Mouse (Mus musculus): ENCODE data around the gene Hid1. TPM values are rescaled to one million over a fixed set of nuclear protein-coding genes. Genes with fewer than 3 reads are reported as not detected.

The Hid1 gene
- polyA plus RNA-seq, 1 experiment, result not detected

DNA sequence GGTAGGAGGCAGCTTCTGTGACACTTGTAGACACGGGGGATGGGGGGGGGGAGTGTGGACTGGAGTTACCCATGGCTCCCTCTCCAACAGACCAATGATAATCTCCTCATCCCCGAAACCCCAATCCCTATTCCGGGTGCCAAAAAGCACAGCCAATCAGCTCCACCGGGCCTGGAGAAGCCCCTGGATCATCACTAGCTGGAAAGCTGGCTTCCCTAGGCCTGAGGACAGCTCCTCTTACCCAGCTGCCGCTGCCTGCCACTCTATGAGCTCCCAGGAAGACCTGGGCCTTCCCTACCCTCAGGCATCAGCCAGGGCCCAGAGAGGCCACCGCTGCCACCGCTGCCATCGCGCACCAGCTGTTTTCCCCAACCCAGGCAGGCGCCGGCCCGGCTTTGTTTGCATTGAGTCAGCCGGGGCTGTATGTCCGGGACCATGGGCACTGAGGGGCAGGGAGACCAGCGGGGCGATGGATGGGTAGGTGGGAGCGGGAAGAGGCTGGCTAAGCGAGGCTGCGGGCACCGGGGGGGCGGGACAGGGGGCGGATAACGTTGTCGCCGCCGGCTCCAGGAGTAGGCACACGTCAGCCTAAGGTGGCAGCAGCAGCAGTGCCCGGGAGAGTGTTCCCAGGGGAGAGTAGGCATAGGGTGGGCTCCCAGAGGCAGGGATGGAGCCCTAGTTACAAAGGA, 706 bp downstream of the Hid1 start:
- Histone ChIP-seq H3K4me3 (replicated peaks) (peak overlapping the region; percentile 40), H3K9me3 (ENCODE audit: control insufficient read depth, low read length) (no peaks in the 10 kb centered on the region), H3K4me1 (ENCODE audit: control insufficient read depth) (peaks cover 10% of the 10 kb centered on the region), H3K27me3 (ENCODE audit: control insufficient read depth) (peaks cover 71% of the 10 kb centered on the region), H3K36me3 (ENCODE audit: control insufficient read depth) (no peaks in the 10 kb centered on the region)
- TF ChIP-seq TAL1 (IDR thresholded peaks at IDR 0.05; ENCODE audit: low read length) (no peak), GATA1 (IDR thresholded peaks at IDR 0.05; ENCODE audit: low read length) (no peak)

DNA sequence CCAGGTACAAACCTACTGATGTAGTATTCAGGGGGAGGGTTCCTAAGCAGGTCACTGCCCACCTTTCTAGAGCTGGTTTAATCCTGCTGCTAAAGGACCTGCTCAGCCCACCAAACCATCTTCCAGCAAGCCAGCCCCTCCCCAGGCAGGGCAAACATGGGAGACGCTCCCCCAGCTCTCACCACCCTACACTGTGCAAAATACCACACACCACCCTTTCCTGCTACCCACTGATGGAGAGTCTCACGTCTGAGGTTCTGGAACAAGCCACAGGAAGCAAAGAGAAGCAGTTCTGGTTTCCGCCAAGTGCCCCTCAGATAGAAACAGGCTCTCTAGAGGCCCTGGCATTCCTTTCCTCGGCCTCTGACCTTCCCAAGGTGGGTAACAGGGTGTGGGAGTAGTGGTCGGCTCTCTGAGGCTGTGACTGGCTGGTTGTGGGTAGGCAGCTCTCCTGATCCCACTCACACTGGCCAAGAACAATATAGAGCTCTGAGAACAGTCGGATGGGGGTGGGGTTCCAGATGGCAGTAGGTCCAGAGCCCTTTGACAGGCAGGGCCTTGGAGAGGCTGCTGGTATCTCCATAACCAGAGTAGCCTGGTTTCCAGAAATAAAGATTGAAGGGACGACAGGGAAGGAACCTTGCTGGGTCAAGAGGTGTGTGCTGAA, 1.4 kb downstream of the Hid1 start:
- Histone ChIP-seq H3K27me3 (ENCODE audit: control insufficient read depth) (peaks cover 65% of the 10 kb centered on the region), H3K4me3 (replicated peaks) (no peak overlapping the region), H3K9me3 (ENCODE audit: control insufficient read depth, low read length) (no peaks in the 10 kb centered on the region), H3K4me1 (ENCODE audit: control insufficient read depth) (peaks cover 10% of the 10 kb centered on the region), H3K36me3 (ENCODE audit: control insufficient read depth) (no peaks in the 10 kb centered on the region)
- TF ChIP-seq GATA1 (IDR thresholded peaks at IDR 0.05; ENCODE audit: low read length), result no peak
- no peak for TF ChIP-seq TAL1 (IDR thresholded peaks at IDR 0.05; ENCODE audit: low read length)

DNA sequence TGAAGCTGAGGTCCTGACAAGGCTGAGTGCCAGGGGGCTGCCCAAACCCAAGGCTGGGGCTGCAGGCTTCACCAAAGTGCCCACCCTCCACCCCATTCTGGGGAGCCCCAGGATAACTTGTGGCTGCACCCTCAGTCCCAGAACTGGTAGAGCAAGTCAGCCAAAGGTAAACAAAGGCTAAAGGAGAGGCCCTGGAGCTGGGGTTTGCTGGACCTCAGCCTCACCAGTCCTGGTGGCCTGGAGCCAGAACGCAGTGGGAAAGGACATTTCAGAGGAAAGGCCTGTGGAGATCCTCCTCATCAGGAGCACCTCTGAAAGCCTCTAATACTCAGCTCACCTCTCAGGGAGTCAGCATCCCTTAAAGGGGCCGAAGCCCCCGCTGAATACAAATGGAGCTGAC, 3.4 kb downstream of the Hid1 start:
- H3K27me3 ChIP-seq (ENCODE audit: control insufficient read depth), result peaks cover 48% of the 10 kb centered on the region

DNA sequence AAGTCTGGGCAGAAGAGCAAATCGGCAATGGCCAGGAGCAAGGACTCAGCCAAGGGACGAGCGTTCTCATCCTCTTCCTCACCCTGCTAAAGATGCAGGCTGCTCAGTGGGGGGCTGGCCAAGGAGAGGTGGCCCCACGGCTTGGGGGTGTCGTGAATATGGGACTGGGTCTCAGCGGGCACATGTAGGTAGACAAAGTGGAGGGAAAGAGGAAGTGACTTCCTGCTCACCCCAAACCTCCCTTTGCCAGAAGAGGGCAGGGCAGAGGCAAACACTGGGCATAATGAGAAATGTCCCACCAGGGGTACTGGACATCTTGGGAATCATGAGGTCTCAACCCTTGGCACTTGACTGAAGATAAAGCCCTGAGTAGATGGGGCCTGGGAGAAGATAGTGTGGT, 7.8 kb downstream of the Hid1 start:
- Histone ChIP-seq H3K27me3 (ENCODE audit: control insufficient read depth) (peaks cover 14% of the 10 kb centered on the region), H3K36me3 (ENCODE audit: control insufficient read depth) (no peaks in the 10 kb centered on the region)

More for the DNA sequence above, 3.4 kb downstream of the Hid1 start:
- Histone ChIP-seq H3K4me3 (replicated peaks) (no peak overlapping the region), H3K9me3 (ENCODE audit: control insufficient read depth, low read length) (no peaks in the 10 kb centered on the region), H3K36me3 (ENCODE audit: control insufficient read depth) (no peaks in the 10 kb centered on the region), H3K4me1 (ENCODE audit: control insufficient read depth) (peaks cover 10% of the 10 kb centered on the region)
- TF ChIP-seq GATA1 (IDR thresholded peaks at IDR 0.05; ENCODE audit: low read length) (no peak), TAL1 (IDR thresholded peaks at IDR 0.05; ENCODE audit: low read length) (no peak)

DNA sequence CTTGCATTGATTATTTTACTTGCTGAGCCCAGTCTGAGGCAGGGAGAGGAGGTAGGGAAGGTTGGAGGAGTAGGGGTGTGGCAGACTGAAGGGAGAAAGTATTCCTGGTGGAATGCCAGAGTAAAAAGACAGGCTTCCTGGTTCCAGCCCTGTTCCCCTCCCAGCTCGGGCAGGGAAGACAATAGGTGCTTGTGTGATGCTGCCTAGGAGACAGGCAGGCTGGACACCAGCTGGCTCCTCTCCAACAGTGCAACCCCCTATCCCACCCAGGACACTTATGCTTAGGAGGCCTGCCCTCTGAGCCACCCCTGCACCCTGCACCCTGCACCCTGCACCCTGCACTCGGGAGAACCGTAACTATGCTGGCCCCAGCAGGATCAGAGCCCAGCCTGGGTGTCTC, 8.3 kb downstream of the Hid1 start:
- H3K9me3 ChIP-seq (ENCODE audit: control insufficient read depth, low read length), result no peaks in the 10 kb centered on the region
- H3K27me3 ChIP-seq (ENCODE audit: control insufficient read depth), result peaks cover 15% of the 10 kb centered on the region
- H3K4me1 ChIP-seq (ENCODE audit: control insufficient read depth), result peaks cover 2% of the 10 kb centered on the region; the same call in 1 of the 2 replicates
- TF ChIP-seq TAL1 (IDR thresholded peaks at IDR 0.05; ENCODE audit: low read length), result no peak
- TF ChIP-seq GATA1 (IDR thresholded peaks at IDR 0.05; ENCODE audit: low read length), result no peak
- no peaks in the 10 kb centered on the region for H3K36me3 ChIP-seq (ENCODE audit: control insufficient read depth)
- no peak overlapping the region for H3K4me3 ChIP-seq (replicated peaks)

More for the DNA sequence above, 7.8 kb downstream of the Hid1 start:
- no peaks in the 10 kb centered on the region for H3K9me3 ChIP-seq (ENCODE audit: control insufficient read depth, low read length)
- no peak overlapping the region for H3K4me3 ChIP-seq (replicated peaks)
- TF ChIP-seq TAL1 (IDR thresholded peaks at IDR 0.05; ENCODE audit: low read length) (no peak), GATA1 (IDR thresholded peaks at IDR 0.05; ENCODE audit: low read length) (no peak)
- H3K4me1 ChIP-seq (ENCODE audit: control insufficient read depth), result peaks cover 2% of the 10 kb centered on the region; the same call in 1 of the 2 replicates

DNA sequence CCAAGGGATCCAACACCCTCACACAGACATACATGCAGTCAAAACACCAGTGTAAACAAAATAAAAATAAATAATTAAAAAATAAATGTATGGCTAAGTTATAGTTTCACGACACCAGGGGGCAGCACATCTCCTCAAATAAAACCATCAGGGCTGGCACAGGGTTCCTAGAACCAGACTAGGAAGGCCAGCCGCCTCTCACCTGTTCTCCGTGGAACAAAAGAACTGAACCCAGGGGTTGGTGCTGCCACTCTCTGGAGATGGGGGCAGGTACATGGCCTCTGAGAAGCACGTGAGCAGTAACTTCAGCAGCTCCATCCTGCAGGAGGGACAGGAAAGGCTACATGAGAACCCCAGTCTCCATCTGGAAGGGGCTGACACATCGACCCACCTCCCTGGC, 9.1 kb downstream of the Hid1 start:
- Histone ChIP-seq H3K9me3 (ENCODE audit: control insufficient read depth, low read length) (no peaks in the 10 kb centered on the region), H3K4me3 (replicated peaks) (no peak overlapping the region), H3K36me3 (ENCODE audit: control insufficient read depth) (no peaks in the 10 kb centered on the region), H3K4me1 (ENCODE audit: control insufficient read depth) (peaks cover 2% of the 10 kb centered on the region; the same call in 1 of the 2 replicates), H3K27me3 (ENCODE audit: control insufficient read depth) (peaks cover 8% of the 10 kb centered on the region; the same call in 1 of the 2 replicates)
- TF ChIP-seq GATA1 (IDR thresholded peaks at IDR 0.05; ENCODE audit: low read length) (no peak), TAL1 (IDR thresholded peaks at IDR 0.05; ENCODE audit: low read length) (no peak)

DNA sequence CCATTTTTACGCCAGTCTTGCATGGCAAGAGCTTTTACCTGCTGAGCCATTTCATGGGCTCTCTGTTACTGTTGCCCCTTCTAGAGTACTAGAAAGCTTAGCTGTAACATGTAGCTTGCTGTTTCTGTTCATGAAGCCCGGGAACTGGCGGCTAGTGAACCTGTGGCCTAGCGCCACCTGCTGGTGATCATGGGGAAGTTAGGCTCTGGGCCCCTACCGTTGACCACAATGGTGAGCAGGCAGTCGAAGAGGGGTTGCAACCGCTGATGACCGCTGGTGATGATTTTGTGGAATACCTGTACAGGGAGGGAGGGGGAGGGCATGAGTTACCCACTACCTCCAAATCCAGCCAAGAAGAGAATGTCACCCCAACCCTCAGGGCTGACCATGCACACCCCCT, 13.4 kb downstream of the Hid1 start:
- TF ChIP-seq GATA1 (IDR thresholded peaks at IDR 0.05; ENCODE audit: low read length), result no peak
- H3K27me3 ChIP-seq (ENCODE audit: control insufficient read depth), result peaks cover 20% of the 10 kb centered on the region
- no peak overlapping the region for H3K4me3 ChIP-seq (replicated peaks)
- no peaks in the 10 kb centered on the region for H3K36me3 ChIP-seq (ENCODE audit: control insufficient read depth)
- H3K9me3 ChIP-seq (ENCODE audit: control insufficient read depth, low read length), result no peaks in the 10 kb centered on the region
- H3K4me1 ChIP-seq (ENCODE audit: control insufficient read depth), result peaks cover 3% of the 10 kb centered on the region

DNA sequence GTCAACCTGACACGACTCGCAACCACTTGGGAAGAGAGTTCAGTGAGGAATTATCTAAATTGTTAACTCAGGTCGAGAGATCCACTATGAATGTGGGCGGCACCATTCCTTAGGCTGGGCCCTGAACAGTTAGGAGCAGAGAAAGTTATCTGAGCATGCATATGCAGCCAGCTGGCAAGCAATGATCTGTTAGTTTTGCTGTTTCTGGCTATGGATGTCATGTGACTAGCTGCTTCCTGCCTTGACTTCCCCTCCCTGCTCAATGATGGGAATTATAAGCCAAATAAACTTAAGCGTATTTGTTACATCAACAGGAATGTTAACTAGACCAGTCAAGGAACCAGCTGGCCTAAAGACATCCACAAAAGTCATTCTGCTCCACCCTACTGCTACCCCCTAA, 14.2 kb downstream of the Hid1 start:
- no peaks in the 10 kb centered on the region for H3K36me3 ChIP-seq (ENCODE audit: control insufficient read depth)
- H3K9me3 ChIP-seq (ENCODE audit: control insufficient read depth, low read length), result no peaks in the 10 kb centered on the region
- H3K4me3 ChIP-seq (replicated peaks), result no peak overlapping the region
- peaks cover 23% of the 10 kb centered on the region for H3K27me3 ChIP-seq (ENCODE audit: control insufficient read depth)
- H3K4me1 ChIP-seq (ENCODE audit: control insufficient read depth), result peaks cover 9% of the 10 kb centered on the region
- TF ChIP-seq GATA1 (IDR thresholded peaks at IDR 0.05; ENCODE audit: low read length), result no peak
- no peak for TF ChIP-seq TAL1 (IDR thresholded peaks at IDR 0.05; ENCODE audit: low read length)

DNA sequence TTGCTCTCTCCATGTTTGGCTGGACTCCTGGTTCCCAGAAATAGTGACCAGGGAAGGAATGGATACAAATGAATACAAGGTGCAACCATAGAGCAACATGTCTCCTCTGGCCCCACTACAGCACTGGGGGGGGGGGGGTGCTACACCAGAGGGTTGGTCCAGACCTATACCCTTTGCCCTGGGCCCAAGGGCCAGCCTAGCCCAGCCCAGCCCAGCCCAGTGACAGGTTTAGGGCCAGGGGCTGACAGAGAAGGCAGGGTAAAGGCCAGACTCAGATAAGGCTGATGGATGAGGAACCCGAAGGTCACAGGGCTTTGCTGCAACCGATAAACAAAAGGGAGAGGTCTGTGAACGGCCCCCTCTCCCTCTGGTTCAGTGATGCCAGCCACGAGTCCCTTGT, 17.6 kb downstream of the Hid1 start:
- Histone ChIP-seq H3K9me3 (ENCODE audit: control insufficient read depth, low read length) (no peaks in the 10 kb centered on the region), H3K4me1 (ENCODE audit: control insufficient read depth) (peaks cover 19% of the 10 kb centered on the region), H3K36me3 (ENCODE audit: control insufficient read depth) (no peaks in the 10 kb centered on the region), H3K4me3 (replicated peaks) (no peak overlapping the region), H3K27me3 (ENCODE audit: control insufficient read depth) (peaks cover 25% of the 10 kb centered on the region)
- TF ChIP-seq TAL1 (IDR thresholded peaks at IDR 0.05; ENCODE audit: low read length), result no peak
- no peak for TF ChIP-seq GATA1 (IDR thresholded peaks at IDR 0.05; ENCODE audit: low read length)

Data from erythroblast, embryonic 14.5 days (primary cell).